Mouse (Mus musculus) hindbrain, embryonic 10.5 days (tissue): Measurements from ENCODE around the gene Mea1. TPM values are rescaled to one million over a fixed set of nuclear protein-coding genes. Genes with fewer than 3 reads are reported as not detected.
A peak's percentile ranks its signal among the peaks of the same experiment; 100 is the strongest.

Experiments
- DNase-seq: peaks from one replicate; pipeline ENCODE4 v3.0.0-alpha.2; 2017; ENCODE audit warnings: low spot score
- H3K27ac ChIP-seq: fragments of 300-500 bp; sonication (generic); 2 replicates; pipeline ENCODE4 v1.5.1; 2016; ENCODE audit warnings: mild to moderate bottlenecking, moderate library complexity
- H3K27me3 ChIP-seq: fragments of 300-500 bp; sonication (generic); 2 replicates; pipeline ENCODE4 v1.6.1; 2016; ENCODE audit warnings: mild to moderate bottlenecking; ENCODE audit not compliant: poor library complexity, insufficient read depth, severe bottlenecking
- H3K36me3 ChIP-seq: fragments of 300-500 bp; sonication (generic); 2 replicates; pipeline ENCODE4 v1.6.1; 2016; ENCODE audit warnings: mild to moderate bottlenecking, moderate library complexity
- H3K4me1 ChIP-seq: fragments of 300-500 bp; sonication (generic); replicated peaks from 2 replicates; pipeline ENCODE4 v1.6.1; 2016; ENCODE audit warnings: mild to moderate bottlenecking
- H3K4me3 ChIP-seq: fragments of 300-500 bp; sonication (generic); 2 replicates; pipeline ENCODE4 v1.5.1; 2016; ENCODE audit warnings: mild to moderate bottlenecking, moderate library complexity
- H3K9me3 ChIP-seq: fragments of 300-500 bp; sonication (generic); 2 replicates; pipeline ENCODE4 v1.6.1; 2016; ENCODE audit warnings: mild to moderate bottlenecking, moderate library complexity
- WGBS: fragments of 180-500 bp; shearing (Covaris S2); methylation state at CpG from one replicate; pipeline ENCODE4 v1.1.7; 2016; 5-methylcytosine and 5-hydroxymethylcytosine counted together
- polyA plus RNA-seq: library from polyadenylated mRNA; unstranded; fragments of >200 nt; fragmentation: Nextera tagmentation; extraction: Ambion mirVana; gene quantifications from 2 replicates; pipeline ENCODE4 v1.2.1, GENCODE M21; 2016

The Mea1 gene
- polyA plus RNA-seq, 1 experiment from 2014 or later = 214 TPM

GRCm38 (mm10) chr17:46724477-46725084, 46.0 kb downstream of the Mea1 start:
- Histone ChIP-seq H3K4me1 (peaks cover 15% of the 10 kb centered on the region), H3K36me3 (peaks cover 62% of the 10 kb centered on the region), H3K27ac (no peak overlapping the region), H3K4me3 (no peak overlapping the region; the same call in 1 of the 2 replicates), H3K27me3 (peaks cover 19% of the 10 kb centered on the region), H3K9me3 (no peaks in the 10 kb centered on the region)
- 77% methylated on average over 20 of the region's 20 CpGs for WGBS
- no peak for DNase-seq

- H3K9me3 ChIP-seq = no peaks in the 10 kb centered on the region
- H3K4me1 ChIP-seq = peaks cover 15% of the 10 kb centered on the region
- peaks cover 22% of the 10 kb centered on the region for H3K27me3 ChIP-seq
- H3K27ac ChIP-seq = peak overlapping the region; percentile 3; the same call in 1 of the 2 replicates
- 48% methylated on average over 9 of the region's 9 CpGs for WGBS
- peak overlapping the region; percentile 13; the same call in 1 of the 2 replicates for H3K4me3 ChIP-seq
- peak; percentile 48 for DNase-seq
- peaks cover 58% of the 10 kb centered on the region for H3K36me3 ChIP-seq
Observed at GRCm38 (mm10) chr17:46725273-46725672, 46.7 kb downstream of the Mea1 start.

- H3K9me3 ChIP-seq = no peaks in the 10 kb centered on the region
- no peak overlapping the region for H3K4me3 ChIP-seq
- no peak for DNase-seq
- H3K36me3 ChIP-seq = peaks cover 52% of the 10 kb centered on the region
- H3K27ac ChIP-seq = no peak overlapping the region
- H3K4me1 ChIP-seq = peaks cover 15% of the 10 kb centered on the region
- H3K27me3 ChIP-seq = peaks cover 22% of the 10 kb centered on the region
- WGBS = 94% methylated on average over 26 of the region's 26 CpGs
Observed at GRCm38 (mm10) chr17:46725731-46726645, 47.4 kb downstream of the Mea1 start.

- 91% methylated on average over 11 of the region's 11 CpGs for WGBS
- no peak for DNase-seq
- H3K9me3 ChIP-seq = no peaks in the 10 kb centered on the region
- peaks cover 22% of the 10 kb centered on the region for H3K27me3 ChIP-seq
- H3K4me3 ChIP-seq = no peak overlapping the region
- H3K27ac ChIP-seq = no peak overlapping the region
- H3K4me1 ChIP-seq = peaks cover 15% of the 10 kb centered on the region
- peaks cover 40% of the 10 kb centered on the region for H3K36me3 ChIP-seq
Observed at GRCm38 (mm10) chr17:46727271-46727670, 48.7 kb downstream of the Mea1 start.

GRCm38 (mm10) chr17:46728021-46728420, 49.4 kb downstream of the Mea1 start:
- 38% methylated on average over 6 of the region's 6 CpGs for WGBS
- Histone ChIP-seq H3K27ac (no peak overlapping the region), H3K27me3 (peaks cover 22% of the 10 kb centered on the region), H3K9me3 (no peaks in the 10 kb centered on the region), H3K36me3 (peaks cover 34% of the 10 kb centered on the region), H3K4me3 (no peak overlapping the region), H3K4me1 (peaks cover 15% of the 10 kb centered on the region)
- peak; percentile 31 for DNase-seq

GRCm38 (mm10) chr17:46728496-46728895, 49.9 kb downstream of the Mea1 start:
- H3K4me1 ChIP-seq = peaks cover 15% of the 10 kb centered on the region
- H3K27ac ChIP-seq = no peak overlapping the region
- H3K4me3 ChIP-seq = no peak overlapping the region
- DNase-seq = no peak
- 48% methylated on average over 11 of the region's 11 CpGs for WGBS
- H3K36me3 ChIP-seq = peaks cover 30% of the 10 kb centered on the region
- no peaks in the 10 kb centered on the region for H3K9me3 ChIP-seq
- H3K27me3 ChIP-seq = peaks cover 22% of the 10 kb centered on the region

- peaks cover 15% of the 10 kb centered on the region for H3K4me1 ChIP-seq
- H3K36me3 ChIP-seq = peaks cover 26% of the 10 kb centered on the region
- 17% methylated on average over 24 of the region's 24 CpGs for WGBS
- H3K27me3 ChIP-seq = peaks cover 22% of the 10 kb centered on the region
- DNase-seq = no peak
- H3K27ac ChIP-seq = no peak within 1 kb of the TSS
- H3K9me3 ChIP-seq = no peaks in the 10 kb centered on the region
- H3K4me3 ChIP-seq = no peak within 1 kb of the TSS
Observed at GRCm38 (mm10) chr17:46728904-46729318, 50.3 kb downstream of the Mea1 start, which contains the start of gene Gnmt. Gene Gnmt (minus strand): TSS chr17:46729168.

Other genes with a start within 250 kb of the Mea1 start
- gene Crip3, start 249.9 kb upstream of the Mea1 start, polyA plus RNA-seq = 0.50 and 0.64 TPM in 2 replicates
- gene Slc22a7, start 240.3 kb upstream of the Mea1 start, polyA plus RNA-seq = not detected in 2 replicates
- gene Ttbk1, start 191.1 kb upstream of the Mea1 start, polyA plus RNA-seq = 1.4 and 2.1 TPM in 2 replicates
- 75.2 and 91.2 TPM in 2 replicates for gene Dnph1, start 182.1 kb upstream of the Mea1 start, polyA plus RNA-seq
- gene Cul9, start 132.4 kb upstream of the Mea1 start, polyA plus RNA-seq = 4.5 and 7.6 TPM in 2 replicates
- gene Srf, start 122.6 kb upstream of the Mea1 start, polyA plus RNA-seq = 5.9 and 7.8 TPM in 2 replicates
- gene Ptk7, start 49.3 kb upstream of the Mea1 start, polyA plus RNA-seq = 67.2 and 76.8 TPM in 2 replicates
- 35.3 and 38.1 TPM in 2 replicates for gene Klc4, start 32.8 kb upstream of the Mea1 start, polyA plus RNA-seq
- 115 and 119 TPM in 2 replicates for gene Mrpl2, start 32.6 kb upstream of the Mea1 start, polyA plus RNA-seq
- gene Cul7, start 28.5 kb upstream of the Mea1 start, polyA plus RNA-seq = 40.7 and 45.5 TPM in 2 replicates
- 65.7 and 67.5 TPM in 2 replicates for gene Rrp36, start 4.4 kb upstream of the Mea1 start, polyA plus RNA-seq
- gene Klhdc3, start 2.1 kb downstream of the Mea1 start, polyA plus RNA-seq = 128 and 146 TPM in 2 replicates
- gene Ppp2r5d, start 26.3 kb downstream of the Mea1 start, polyA plus RNA-seq = 137 and 148 TPM in 2 replicates
- gene Pex6, start 32.7 kb downstream of the Mea1 start, polyA plus RNA-seq = 24.4 and 25.7 TPM in 2 replicates
- 0.18 and 0.36 TPM in 2 replicates for gene Gnmt, start 50.4 kb downstream of the Mea1 start, polyA plus RNA-seq
- gene Cnpy3, start 73.4 kb downstream of the Mea1 start, polyA plus RNA-seq = 65.8 and 73.6 TPM in 2 replicates
- 0.43 and 0.62 TPM in 2 replicates for gene Ptcra, start 84.9 kb downstream of the Mea1 start, polyA plus RNA-seq
- gene 2310039H08Rik, start 93.8 kb downstream of the Mea1 start, polyA plus RNA-seq = 57.3 and 59.3 TPM in 2 replicates
- 164 and 209 TPM in 2 replicates for gene Rpl7l1, start 103.9 kb downstream of the Mea1 start, polyA plus RNA-seq
- 3.8 and 4.2 TPM in 2 replicates for gene Bicral, start 179.7 kb downstream of the Mea1 start, polyA plus RNA-seq
- 55.1 and 80.2 TPM in 2 replicates for gene Tbcc, start 211.9 kb downstream of the Mea1 start, polyA plus RNA-seq
- not detected in 2 replicates for gene Prph2, start 231.7 kb downstream of the Mea1 start, polyA plus RNA-seq